Mouse (Mus musculus) neural tube, embryonic 12.5 days (tissue): Measurements from ENCODE around the gene Tmprss12. TPM values are rescaled to one million over a fixed set of nuclear protein-coding genes. Genes with fewer than 3 reads are reported as not detected.
"Not testable (repeated sequence)": the region's sequence is repeated elsewhere in the genome, so short reads cannot be mapped to it uniquely, and the experiment has no call there.

Experiments used
- ATAC-seq: fragments of 200-750 bp; cut with Nextera tagmentation; 2 replicates; pipeline ENCODE4 v1.8.0; 2017; ENCODE audit warnings: low read depth, mild to moderate bottlenecking, moderate TSS enrichment, moderate library complexity; ENCODE audit not compliant: low FRiP score
- H3K27ac ChIP-seq: fragments of 300-500 bp; sonication (generic); 2 replicates; pipeline ENCODE4 v1.5.1; 2016
- H3K27me3 ChIP-seq: fragments of 300-500 bp; sonication (generic); replicated peaks from 2 replicates; pipeline ENCODE4 v1.6.1; 2016; ENCODE audit warnings: mild to moderate bottlenecking
- H3K36me3 ChIP-seq: fragments of 300-500 bp; sonication (generic); 2 replicates; pipeline ENCODE4 v1.6.1; 2016; ENCODE audit warnings: mild to moderate bottlenecking
- H3K4me1 ChIP-seq: fragments of 300-500 bp; sonication (generic); 2 replicates; pipeline ENCODE4 v1.6.1; 2016
- H3K4me2 ChIP-seq: fragments of 300-500 bp; sonication (generic); replicated peaks from 2 replicates; pipeline ENCODE4 v1.6.1; 2016; ENCODE audit warnings: mild to moderate bottlenecking
- H3K4me3 ChIP-seq: fragments of 300-500 bp; sonication (generic); 2 replicates; pipeline ENCODE4 v1.5.1; 2016
- H3K9ac ChIP-seq: fragments of 300-500 bp; sonication (generic); 2 replicates; pipeline ENCODE4 v1.6.1; 2016; ENCODE audit warnings: mild to moderate bottlenecking
- H3K9me3 ChIP-seq: fragments of 300-500 bp; sonication (generic); 2 replicates; pipeline ENCODE4 v1.6.1; 2016; ENCODE audit warnings: mild to moderate bottlenecking
- WGBS: fragments of 180-500 bp; shearing (Covaris S2); methylation state at CpG from one replicate; pipeline ENCODE4 v1.1.7; 2016; 5-methylcytosine and 5-hydroxymethylcytosine counted together
- polyA plus RNA-seq: library from polyadenylated mRNA; unstranded; fragments of >200 nt; fragmentation: Nextera tagmentation; extraction: Ambion mirVana; gene quantifications from 2 replicates; pipeline ENCODE4 v1.2.1, GENCODE M21; 2016

Gene Tmprss12
- polyA plus RNA-seq, 1 experiment from 2014 or later = not detected

DNA sequence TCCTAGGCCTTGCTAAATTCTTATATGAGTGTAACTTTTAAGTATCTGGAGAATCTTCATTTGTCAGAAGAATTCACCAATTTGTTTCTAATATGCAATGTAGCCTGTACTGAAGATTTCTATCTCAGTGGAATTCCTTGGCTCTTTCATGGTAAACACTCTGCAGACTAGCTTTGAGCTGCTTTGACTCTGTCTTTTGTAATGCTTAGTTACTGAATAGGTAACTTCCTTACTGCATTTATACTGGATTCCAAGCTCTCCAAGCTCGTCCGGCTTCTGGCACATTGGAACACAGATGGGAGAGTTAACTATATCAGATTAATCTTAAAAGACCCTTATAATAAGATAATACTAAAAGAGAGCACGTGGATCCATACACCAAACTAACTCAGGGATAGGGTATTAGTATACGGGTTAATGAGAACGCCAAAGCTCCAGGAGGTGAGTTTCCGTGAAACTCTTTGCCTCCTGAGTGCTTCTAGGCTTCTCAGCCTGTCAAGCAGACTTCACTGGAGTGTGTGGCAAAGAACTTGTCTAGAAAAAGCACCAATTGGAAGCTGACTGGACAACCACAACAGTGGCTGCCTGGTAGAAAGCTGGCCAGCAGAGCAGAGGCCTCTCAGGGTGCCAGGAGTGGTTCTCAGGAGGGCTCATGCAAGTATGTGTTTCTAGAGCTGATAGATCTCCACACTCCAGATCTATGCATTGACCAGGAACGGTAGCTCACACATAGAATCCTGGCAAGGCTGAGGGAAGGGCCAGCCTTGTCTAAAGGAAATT, 21.8 kb upstream of the Tmprss12 start:
- H3K36me3 ChIP-seq = peaks cover 54% of the 10 kb centered on the region
- 93% methylated on average over 7 of the region's 7 CpGs for WGBS

DNA sequence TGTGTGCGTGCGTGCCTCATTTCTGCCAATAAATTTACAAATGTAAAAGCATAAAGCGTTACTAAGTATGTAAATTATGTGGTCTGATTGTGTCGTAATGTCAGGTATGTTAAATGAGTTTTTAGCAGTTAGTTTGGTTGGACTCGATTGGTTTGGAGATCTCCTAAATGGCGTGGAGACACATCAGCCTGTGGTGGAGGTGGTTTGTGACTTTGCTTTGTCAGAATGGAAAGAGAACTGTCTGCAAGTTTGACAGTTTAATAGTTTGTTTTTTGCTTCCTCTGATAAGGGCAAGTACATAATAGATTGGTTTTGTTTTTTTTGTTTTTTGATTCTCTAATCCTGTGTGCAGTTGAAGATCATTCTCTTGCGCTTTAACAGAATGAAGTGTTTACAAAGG, 20.3 kb upstream of the Tmprss12 start:
- not testable (repeated sequence) for H3K4me3 ChIP-seq, H3K4me1 ChIP-seq, H3K9ac ChIP-seq, H3K27me3 ChIP-seq, ATAC-seq, H3K4me2 ChIP-seq, H3K27ac ChIP-seq, H3K9me3 ChIP-seq
- H3K36me3 ChIP-seq = peaks cover 39% of the 10 kb centered on the region
- 84% methylated on average over 6 of the region's 7 CpGs for WGBS

More for the DNA sequence above, 21.8 kb upstream of the Tmprss12 start:
- H3K4me1 ChIP-seq = no peaks in the 10 kb centered on the region
- no peaks in the 10 kb centered on the region for H3K9me3 ChIP-seq
- no peaks in the 10 kb centered on the region for H3K27me3 ChIP-seq
- no peak overlapping the region for H3K27ac ChIP-seq
- H3K9ac ChIP-seq = no peak overlapping the region
- no peak overlapping the region for H3K4me2 ChIP-seq
- no peak for ATAC-seq
- H3K4me3 ChIP-seq = no peak overlapping the region

DNA sequence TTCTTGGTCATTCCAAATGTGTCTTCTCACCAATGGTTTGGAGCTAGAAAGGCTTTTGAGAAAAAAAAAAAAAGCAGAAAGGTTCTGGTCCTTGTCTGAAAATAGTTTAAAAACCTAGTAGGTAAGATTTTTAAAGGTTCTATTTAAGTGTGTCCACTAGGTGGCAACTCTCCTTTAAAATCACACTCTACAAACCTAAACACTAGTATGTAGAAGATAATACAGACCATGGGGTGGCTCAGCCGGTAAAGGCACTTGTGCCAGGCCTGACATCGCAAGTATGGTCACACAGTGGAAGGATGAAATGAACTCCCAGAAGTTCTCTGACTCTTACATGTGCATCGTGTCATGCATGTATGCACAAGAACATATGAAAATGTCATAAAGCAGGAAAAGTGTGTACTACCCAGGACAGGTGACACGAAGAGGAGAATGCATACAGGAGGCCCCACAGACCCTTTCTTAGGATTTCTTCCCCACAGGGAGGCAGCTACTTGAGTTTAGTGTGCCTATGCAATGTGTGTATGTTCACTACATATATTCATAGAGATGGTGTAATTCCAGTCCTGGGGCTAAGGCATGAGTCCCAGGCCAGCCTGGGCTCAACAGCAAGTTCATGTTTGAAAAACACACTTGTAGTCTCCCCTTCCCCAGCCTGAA, 17.3 kb upstream of the Tmprss12 start:
- H3K9ac ChIP-seq = no peak overlapping the region
- H3K27me3 ChIP-seq = no peaks in the 10 kb centered on the region
- H3K36me3 ChIP-seq = peaks cover 18% of the 10 kb centered on the region
- no peaks in the 10 kb centered on the region for H3K9me3 ChIP-seq
- H3K4me1 ChIP-seq = no peaks in the 10 kb centered on the region
- no peak overlapping the region for H3K4me2 ChIP-seq
- WGBS = 21% methylated on average over 4 of the region's 4 CpGs
- no peak for ATAC-seq
- no peak overlapping the region for H3K27ac ChIP-seq
- no peak overlapping the region for H3K4me3 ChIP-seq

DNA sequence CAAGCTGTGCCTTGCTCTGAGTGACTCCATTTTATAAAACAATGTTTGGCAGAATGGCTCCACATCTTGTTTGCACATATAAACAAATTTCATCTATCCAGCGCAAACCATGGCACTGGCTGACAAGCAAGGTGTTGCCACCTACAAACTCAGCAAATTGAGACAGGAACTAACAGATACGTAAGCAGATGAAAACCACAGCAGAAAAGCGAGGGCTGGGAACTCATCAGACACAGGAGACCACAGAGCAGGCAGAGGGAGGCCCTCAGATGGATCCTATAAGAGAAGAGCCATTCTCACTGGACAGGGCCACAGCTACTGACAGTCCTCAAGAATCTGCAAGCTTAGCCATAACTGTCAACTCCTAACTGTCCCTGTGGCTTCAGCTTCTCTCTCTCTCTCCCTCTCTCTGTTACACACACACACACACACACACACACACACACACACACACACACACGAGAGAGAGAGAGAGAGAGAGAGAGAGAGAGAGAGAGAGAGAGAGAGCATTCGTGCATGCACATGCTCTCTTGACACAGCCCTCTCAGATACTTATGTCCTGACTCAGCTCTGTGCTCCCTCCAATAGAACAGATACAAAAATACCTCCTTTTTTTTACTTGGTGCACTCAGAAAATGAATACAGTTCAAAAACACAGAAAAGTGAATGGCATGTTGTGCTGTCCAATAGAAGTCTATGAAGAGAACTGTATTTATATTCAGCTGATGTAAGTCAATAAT, 14.9 kb upstream of the Tmprss12 start:
- no peak for ATAC-seq

DNA sequence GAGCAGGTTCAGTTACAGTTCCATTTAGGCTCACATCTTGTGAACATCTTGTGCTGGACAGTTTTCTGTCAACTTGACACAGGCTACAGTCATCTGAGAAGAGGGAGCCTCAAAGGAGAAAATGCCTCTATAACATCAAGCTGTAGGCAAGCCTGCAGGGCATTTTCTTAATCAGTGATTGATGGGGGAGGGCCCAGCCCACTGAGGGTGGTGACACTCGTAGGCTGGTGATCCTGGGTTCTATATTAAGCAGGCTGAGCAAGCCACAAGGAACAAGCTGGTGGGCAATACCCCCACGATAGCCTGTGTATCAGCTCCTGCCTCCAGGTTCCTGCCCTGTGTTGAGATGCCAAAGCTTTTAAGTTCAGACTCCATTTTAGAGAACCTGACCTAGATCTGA, 11.7 kb upstream of the Tmprss12 start:
- Histone ChIP-seq H3K4me2 (no peak overlapping the region), H3K4me3 (no peak overlapping the region), H3K9ac (no peak overlapping the region), H3K36me3 (no peaks in the 10 kb centered on the region), H3K27ac (no peak overlapping the region), H3K9me3 (no peaks in the 10 kb centered on the region), H3K27me3 (peaks cover 4% of the 10 kb centered on the region; the same call in 1 of the 2 replicates), H3K4me1 (no peaks in the 10 kb centered on the region)
- 83% methylated on average over 2 of the region's 2 CpGs for WGBS
- no peak for ATAC-seq

More for the DNA sequence above, 14.9 kb upstream of the Tmprss12 start:
- no peak overlapping the region for H3K4me3 ChIP-seq
- H3K4me1 ChIP-seq = no peaks in the 10 kb centered on the region
- H3K27ac ChIP-seq = no peak overlapping the region
- H3K9me3 ChIP-seq = no peaks in the 10 kb centered on the region
- H3K9ac ChIP-seq = no peak overlapping the region
- whole genome bisulfite sequencing = 94% methylated on average over 4 of the region's 5 CpGs
- peaks cover 6% of the 10 kb centered on the region for H3K36me3 ChIP-seq
- 0 out of 2 replicates have a peak, but pooled peaks cover 4% of the 10 kb centered on the region for H3K27me3 ChIP-seq
- no peak overlapping the region for H3K4me2 ChIP-seq

DNA sequence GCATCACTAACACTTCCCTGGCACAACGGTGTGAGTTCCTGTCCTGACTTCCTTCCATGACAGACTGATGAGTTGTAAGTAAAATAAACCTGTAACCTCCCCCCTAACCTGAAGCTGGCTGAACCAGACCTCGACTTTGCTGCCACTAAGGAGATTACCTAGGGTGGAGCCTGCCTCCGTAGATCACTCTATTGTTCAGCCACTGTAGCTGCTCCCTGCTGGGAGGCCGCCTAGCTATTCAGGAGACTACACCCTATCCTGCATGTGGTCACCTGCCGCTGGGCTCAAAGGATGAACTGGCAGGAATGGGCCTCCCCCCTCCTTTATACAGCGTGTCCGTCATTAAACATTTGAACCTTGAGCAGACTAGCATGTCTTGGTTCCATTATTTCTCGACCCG, 10.9 kb upstream of the Tmprss12 start:
- H3K4me2 ChIP-seq = no peak overlapping the region
- no peak overlapping the region for H3K4me3 ChIP-seq
- H3K9ac ChIP-seq = no peak overlapping the region
- 19% methylated on average over 9 of the region's 9 CpGs for WGBS
- ATAC-seq = no peak
- no peaks in the 10 kb centered on the region for H3K4me1 ChIP-seq
- H3K36me3 ChIP-seq = no peaks in the 10 kb centered on the region
- no peak overlapping the region for H3K27ac ChIP-seq
- no peaks in the 10 kb centered on the region for H3K9me3 ChIP-seq
- peaks cover 4% of the 10 kb centered on the region; the same call in 1 of the 2 replicates for H3K27me3 ChIP-seq

DNA sequence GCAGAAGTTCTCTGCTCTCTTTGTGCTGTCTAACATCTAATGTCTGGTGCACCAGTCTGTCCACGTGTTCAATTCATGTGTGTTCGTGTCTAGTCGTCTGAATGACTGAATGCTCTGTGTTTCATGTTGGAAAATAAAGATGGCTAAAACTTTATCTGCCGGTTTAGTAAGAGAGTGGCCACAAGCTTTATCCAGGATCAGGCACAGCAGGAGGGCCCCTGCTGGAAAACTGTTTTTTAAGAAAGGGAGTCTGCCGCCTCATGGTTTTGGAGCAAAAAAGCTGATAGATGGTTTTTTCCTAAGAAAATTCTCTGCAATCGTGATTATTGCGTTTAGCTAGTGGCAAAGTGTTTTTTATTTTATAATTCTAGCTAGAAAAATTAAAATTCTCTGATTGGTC, 10.0 kb upstream of the Tmprss12 start:
- not testable (repeated sequence) for ATAC-seq
- WGBS = 30% methylated on average over 7 of the region's 7 CpGs

DNA sequence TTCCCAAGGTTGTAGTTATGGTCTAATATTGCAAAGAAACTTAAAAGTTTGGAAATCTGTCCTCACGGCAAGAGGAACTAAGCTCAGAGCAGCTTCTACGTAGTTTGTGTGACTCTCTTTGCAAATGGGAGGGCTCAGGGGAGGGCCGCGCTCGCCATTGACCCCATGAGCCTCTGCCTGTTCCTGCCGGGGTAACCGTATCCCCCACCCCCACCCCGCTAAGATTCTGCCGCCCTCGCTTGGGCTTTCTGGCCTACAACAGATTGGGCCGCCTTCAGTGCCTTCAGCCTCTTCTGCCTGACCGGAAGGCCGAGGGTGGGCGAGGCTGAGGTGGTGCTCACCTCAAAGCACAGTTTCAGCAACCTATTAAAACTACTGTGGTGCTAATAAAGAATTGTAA, 9.2 kb upstream of the Tmprss12 start:
- no peaks in the 10 kb centered on the region for H3K9me3 ChIP-seq
- H3K36me3 ChIP-seq = no peaks in the 10 kb centered on the region
- no peaks in the 10 kb centered on the region for H3K4me1 ChIP-seq
- H3K4me3 ChIP-seq = no peak overlapping the region
- ATAC-seq = no peak
- 65% methylated on average over 14 of the region's 14 CpGs for WGBS
- no peak overlapping the region for H3K4me2 ChIP-seq
- H3K27ac ChIP-seq = no peak overlapping the region
- H3K9ac ChIP-seq = no peak overlapping the region
- H3K27me3 ChIP-seq = peaks cover 4% of the 10 kb centered on the region; the same call in 1 of the 2 replicates

More for the DNA sequence above, 10.0 kb upstream of the Tmprss12 start:
- H3K4me2 ChIP-seq, H3K4me1 ChIP-seq, H3K4me3 ChIP-seq, H3K9ac ChIP-seq, H3K27ac ChIP-seq, H3K27me3 ChIP-seq, H3K36me3 ChIP-seq, H3K9me3 ChIP-seq: not testable (repeated sequence)

DNA sequence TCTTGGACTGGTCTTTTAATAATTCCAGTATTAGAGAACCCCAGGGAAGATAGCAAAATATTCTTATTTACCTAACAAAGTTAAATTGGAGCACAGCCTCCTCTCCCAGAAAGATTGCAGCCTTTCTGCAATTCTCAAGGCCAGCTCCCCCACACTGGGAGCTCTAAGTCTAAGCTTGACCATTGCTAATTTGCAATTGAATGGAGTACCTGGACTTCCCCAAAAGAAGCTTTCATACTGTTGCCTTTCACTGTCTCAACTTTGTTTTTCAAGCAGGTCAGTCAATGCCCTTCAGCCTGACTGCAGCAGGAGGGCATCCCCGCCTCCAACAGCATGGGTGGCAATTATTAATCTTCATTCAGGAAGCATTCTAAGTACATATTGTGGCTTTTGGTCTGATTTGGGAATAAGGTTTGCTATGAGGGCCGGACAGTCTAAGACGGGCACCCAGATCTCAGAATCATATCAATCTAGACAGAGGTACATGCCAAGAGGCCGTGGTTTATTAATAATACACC, 6.8 kb upstream of the Tmprss12 start:
- not testable (repeated sequence) for H3K4me1 ChIP-seq, H3K27ac ChIP-seq, H3K9me3 ChIP-seq, H3K36me3 ChIP-seq, H3K4me2 ChIP-seq, ATAC-seq, H3K4me3 ChIP-seq, H3K27me3 ChIP-seq, H3K9ac ChIP-seq
- 90% methylated on average over 4 of the region's 4 CpGs for WGBS

DNA sequence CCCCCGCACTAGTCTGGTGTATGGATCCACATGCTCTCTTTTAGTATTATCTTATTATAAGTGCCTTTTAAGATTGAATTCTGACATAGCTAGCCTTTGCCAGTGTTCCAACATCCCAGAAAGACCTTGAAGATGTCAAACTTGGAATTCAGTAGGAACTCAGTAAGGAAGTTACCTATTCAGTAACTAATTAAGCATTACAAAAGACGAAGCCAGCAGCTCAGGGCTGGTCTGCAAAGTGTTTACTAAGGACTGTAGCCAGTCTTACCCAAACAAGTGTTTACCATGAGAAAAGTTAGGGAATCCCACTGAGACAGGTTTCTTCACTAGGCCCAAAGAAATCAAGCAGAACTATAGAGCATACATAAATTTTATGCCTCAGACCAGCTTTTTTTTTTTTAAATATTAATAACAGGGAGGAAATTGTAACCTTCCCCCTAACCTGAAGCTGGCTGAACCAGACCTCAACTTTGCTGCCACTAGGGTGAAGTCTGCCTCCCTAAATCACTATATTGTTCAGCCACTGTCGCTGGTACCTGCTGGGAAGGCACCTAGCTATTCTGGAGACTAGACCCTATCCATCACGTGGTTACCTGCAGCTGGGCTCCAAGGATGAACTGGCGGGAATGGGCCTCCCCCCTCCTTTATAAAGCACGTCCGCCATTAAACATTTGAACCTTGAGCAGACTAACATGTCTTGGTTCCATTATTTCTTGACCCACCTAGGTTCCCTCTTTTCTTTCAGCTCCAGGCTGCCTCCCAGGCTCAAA, 5.7 kb upstream of the Tmprss12 start:
- H3K9me3 ChIP-seq = no peaks in the 10 kb centered on the region
- 88% methylated on average over 7 of the region's 7 CpGs for WGBS
- H3K27ac ChIP-seq = no peak overlapping the region
- ATAC-seq = no peak
- no peaks in the 10 kb centered on the region; the same call in 1 of the 2 replicates for H3K27me3 ChIP-seq
- H3K4me2 ChIP-seq = no peak overlapping the region
- H3K4me3 ChIP-seq = no peak overlapping the region
- H3K4me1 ChIP-seq = no peaks in the 10 kb centered on the region
- H3K9ac ChIP-seq = no peak overlapping the region
- no peaks in the 10 kb centered on the region for H3K36me3 ChIP-seq

DNA sequence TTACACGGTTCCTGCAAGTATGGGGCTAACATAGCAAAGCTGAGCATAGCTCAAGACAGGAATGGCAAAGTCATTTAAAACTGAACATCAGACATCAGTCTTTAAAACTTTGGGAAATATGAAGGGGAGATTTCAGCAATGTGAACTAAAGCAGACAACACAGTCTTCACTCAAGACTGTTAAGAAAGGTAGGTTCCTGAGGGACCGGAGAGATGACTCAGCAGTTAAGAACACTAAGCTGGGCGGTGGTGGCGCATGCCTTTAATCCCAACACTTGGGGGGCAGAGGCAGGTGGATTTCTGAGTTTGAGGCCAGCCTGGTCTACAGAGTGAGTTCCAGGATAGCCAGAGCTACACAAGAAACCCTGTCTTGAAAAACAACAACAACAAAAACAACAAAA, 4.2 kb upstream of the Tmprss12 start:
- Histone ChIP-seq H3K4me1 (no peaks in the 10 kb centered on the region), H3K4me2 (no peak overlapping the region), H3K27me3 (no peaks in the 10 kb centered on the region; the same call in 1 of the 2 replicates), H3K9ac (no peak overlapping the region), H3K36me3 (no peaks in the 10 kb centered on the region), H3K27ac (no peak overlapping the region), H3K9me3 (peaks cover 4% of the 10 kb centered on the region; the same call in 1 of the 2 replicates), H3K4me3 (no peak overlapping the region)
- 94% methylated on average over 4 of the region's 4 CpGs for WGBS
- ATAC-seq = no peak
